Mouse (Mus musculus): Measurements from ENCODE around the gene Hyal2.

DNA sequence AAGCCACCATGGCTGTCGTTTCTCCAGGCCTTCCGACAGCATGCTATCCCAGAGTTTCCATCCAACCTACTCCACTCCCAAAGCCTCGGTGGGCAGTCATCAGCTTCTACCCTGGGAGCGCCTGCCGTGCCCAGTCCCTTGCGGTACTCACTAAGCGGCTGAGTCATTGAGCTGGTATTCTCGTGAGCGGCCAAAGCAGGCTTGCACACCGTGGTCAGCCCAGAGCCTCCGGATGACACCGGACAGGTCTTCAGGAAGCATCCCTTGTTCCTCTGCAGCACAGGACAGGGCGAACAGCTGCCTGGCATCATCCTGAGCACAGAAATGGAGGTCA is 51.8 kb downstream of the Hyal2 start:
- TF ChIP-seq GATA1 (IDR thresholded peaks at IDR 0.05; ENCODE audit: low read length) (no peak), TAL1 (IDR thresholded peaks at IDR 0.05; ENCODE audit: low read length) (no peak)
